Mouse (Mus musculus) mesoderm, embryonic 11.5 days (tissue): ENCODE results near the gene Bicra.

Experiments used
- DNase-seq: peaks from one replicate; pipeline ENCODE4 v3.0.0-alpha.2; 2012; ENCODE audit warnings: low read depth, low spot score

Gene Bicra

GRCm38 (mm10) chr7:15972247-15972646 is 75.5 kb downstream of the Bicra start:
- no peak for DNase-seq

- DNase-seq = no peak
These were observed 78.0 kb downstream of the Bicra start for GRCm38 (mm10) chr7:15969674-15970073.

- no peak for DNase-seq
These were observed 79.4 kb downstream of the Bicra start for GRCm38 (mm10) chr7:15968322-15968721.

GRCm38 (mm10) chr7:15967312-15967711 is 80.4 kb downstream of the Bicra start, which contains the start of gene Ehd2:
Ehd2 (minus strand) TSS chr7:15967567.
- DNase-seq = peak; percentile 78

GRCm38 (mm10) chr7:15966489-15966888 is 81.2 kb downstream of the Bicra start:
- DNase-seq = no peak

GRCm38 (mm10) chr7:15963798-15964652 is 83.7 kb downstream of the Bicra start:
- DNase-seq = no peak

- peak; percentile 27 for DNase-seq
These were observed 85.1 kb downstream of the Bicra start for GRCm38 (mm10) chr7:15962311-15963288.

- no peak for DNase-seq
These were observed 85.9 kb downstream of the Bicra start for GRCm38 (mm10) chr7:15961798-15962197.

- no peak for DNase-seq
These were observed 86.5 kb downstream of the Bicra start for GRCm38 (mm10) chr7:15961239-15961638.

GRCm38 (mm10) chr7:15960691-15961090 is 87.0 kb downstream of the Bicra start:
- no peak for DNase-seq

GRCm38 (mm10) chr7:15956143-15956542 is 91.6 kb downstream of the Bicra start:
- no peak for DNase-seq

- DNase-seq = no peak
These were observed 92.2 kb downstream of the Bicra start for GRCm38 (mm10) chr7:15955509-15955908.

GRCm38 (mm10) chr7:15954978-15955443 is 92.7 kb downstream of the Bicra start:
- peak; percentile 55 for DNase-seq

- no peak for DNase-seq
These were observed 93.3 kb downstream of the Bicra start for GRCm38 (mm10) chr7:15954436-15954835.

- DNase-seq = no peak
These were observed 94.2 kb downstream of the Bicra start for GRCm38 (mm10) chr7:15953307-15954074.

- no peak for DNase-seq
These were observed 95.3 kb downstream of the Bicra start for GRCm38 (mm10) chr7:15952416-15952815.

GRCm38 (mm10) chr7:15950008-15950407 is 97.7 kb downstream of the Bicra start:
- no peak for DNase-seq

GRCm38 (mm10) chr7:15949216-15949790 is 98.4 kb downstream of the Bicra start:
- DNase-seq = no peak

- DNase-seq = peak; percentile 81
These were observed 99.3 kb downstream of the Bicra start for GRCm38 (mm10) chr7:15948381-15948941.

GRCm38 (mm10) chr7:15947653-15948260 is 100.0 kb downstream of the Bicra start:
- DNase-seq = no peak
